Mouse (Mus musculus) liver, embryonic 15.5 days (tissue): Measurements from ENCODE around the gene Bco2. TPM values are rescaled to one million over a fixed set of nuclear protein-coding genes. Genes with fewer than 3 reads are reported as not detected.

Source experiments
- ATAC-seq: fragments of 200-750 bp; cut with Nextera tagmentation; 2 replicates; pipeline ENCODE4 v1.8.0; 2017; ENCODE audit warnings: moderate number of reproducible peaks, mild to moderate bottlenecking, moderate library complexity; ENCODE audit not compliant: insufficient read depth
- H3K27ac ChIP-seq: fragments of 300-500 bp; sonication (generic); replicated peaks from 2 replicates; pipeline ENCODE4 v1.5.1; 2015; ENCODE audit warnings: mild to moderate bottlenecking, inconsistent platforms
- H3K27me3 ChIP-seq: fragments of 300-500 bp; sonication (generic); 2 replicates; pipeline ENCODE4 v1.6.1; 2015; ENCODE audit warnings: mild to moderate bottlenecking, inconsistent platforms
- H3K36me3 ChIP-seq: fragments of 300-500 bp; sonication (generic); replicated peaks from 2 replicates; pipeline ENCODE4 v1.6.1; 2015; ENCODE audit warnings: moderate library complexity, mild to moderate bottlenecking, inconsistent platforms
- H3K4me1 ChIP-seq: fragments of 300-500 bp; sonication (generic); replicated peaks from 2 replicates; pipeline ENCODE4 v1.6.1; 2015; ENCODE audit warnings: inconsistent platforms
- H3K4me2 ChIP-seq: fragments of 300-500 bp; sonication (generic); 2 replicates; pipeline ENCODE4 v1.6.1; 2015; ENCODE audit warnings: moderate library complexity, mild to moderate bottlenecking, inconsistent platforms
- H3K4me3 ChIP-seq: fragments of 300-500 bp; sonication (generic); replicated peaks from 2 replicates; pipeline ENCODE4 v1.5.1; 2015; ENCODE audit warnings: mild to moderate bottlenecking, inconsistent platforms
- H3K9ac ChIP-seq: fragments of 300-500 bp; sonication (generic); 2 replicates; pipeline ENCODE4 v1.6.1; 2015; ENCODE audit warnings: moderate library complexity, mild to moderate bottlenecking, inconsistent platforms
- H3K9me3 ChIP-seq: fragments of 300-500 bp; sonication (generic); replicated peaks from 2 replicates; pipeline ENCODE4 v1.6.1; 2016; ENCODE audit warnings: inconsistent platforms
- WGBS: fragments of 180-500 bp; shearing (Covaris S2); methylation state at CpG from one replicate; pipeline ENCODE4 v1.1.7; 2015; ENCODE audit warnings: mixed read lengths; ENCODE audit not compliant: insufficient replicate concordance; 5-methylcytosine and 5-hydroxymethylcytosine counted together
- polyA plus RNA-seq: library from polyadenylated mRNA; unstranded; fragments of >200 nt; fragmentation: Nextera tagmentation; extraction: Ambion mirVana; gene quantifications from 2 replicates; pipeline ENCODE4 v1.2.1, GENCODE M21; 2015

The Bco2 gene
- polyA plus RNA-seq, 1 experiment from 2014 or later = 0.60 TPM

DNA sequence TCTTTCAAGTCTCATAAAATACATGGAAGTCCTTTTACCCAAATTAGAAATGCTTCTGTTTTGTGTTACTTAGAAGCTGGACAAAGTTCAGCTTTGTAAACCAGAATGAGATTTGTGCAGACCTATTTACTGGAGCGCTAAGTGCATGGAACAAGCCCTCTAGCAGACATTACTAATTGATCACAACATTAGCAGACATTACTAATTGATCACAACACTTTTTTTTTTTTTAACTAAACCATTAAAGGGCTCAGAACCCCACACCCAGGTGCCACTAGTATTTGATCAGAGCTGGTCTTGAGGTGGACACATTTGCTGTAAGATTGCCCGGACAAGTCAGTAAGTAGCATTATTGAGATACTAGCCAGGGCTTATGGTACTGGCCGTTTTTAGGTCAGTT, 21.2 kb downstream of the Bco2 start:
- Histone ChIP-seq H3K4me3 (no peak overlapping the region), H3K9ac (no peak overlapping the region), H3K27me3 (no peaks in the 10 kb centered on the region), H3K4me1 (peaks cover 9% of the 10 kb centered on the region), H3K4me2 (peak overlapping the region; percentile 37), H3K36me3 (no peaks in the 10 kb centered on the region), H3K9me3 (no peaks in the 10 kb centered on the region), H3K27ac (peak overlapping the region; percentile 0; the same call in 1 of the 2 replicates)
- 60% methylated on average over 3 of the region's 3 CpGs for WGBS
- no peak for ATAC-seq

DNA sequence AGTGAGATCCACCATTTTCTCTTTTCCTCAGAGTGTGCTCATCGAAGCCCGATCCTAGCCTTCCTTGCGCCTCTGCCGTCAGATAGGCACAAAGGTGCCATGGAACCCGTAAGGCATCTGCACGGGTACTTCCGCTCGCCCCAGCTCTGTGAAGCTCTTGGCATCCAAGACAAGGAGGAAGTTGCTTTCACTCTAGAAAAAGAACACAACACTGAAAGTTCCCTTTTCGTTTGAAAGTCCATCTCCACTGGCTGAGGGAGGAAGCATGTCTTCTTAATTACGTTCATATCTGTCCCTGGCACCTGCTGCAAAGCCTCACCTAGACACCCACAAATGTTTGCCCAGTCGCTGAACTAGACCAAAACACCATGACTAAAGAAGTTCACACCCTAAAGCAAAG, 21.7 kb downstream of the Bco2 start:
- Histone ChIP-seq H3K4me3 (peak overlapping the region; percentile 16; the same call in 1 of the 2 replicates), H3K9me3 (no peaks in the 10 kb centered on the region), H3K9ac (no peak overlapping the region), H3K4me1 (peaks cover 9% of the 10 kb centered on the region; the same call in 1 of the 2 replicates), H3K27me3 (no peaks in the 10 kb centered on the region), H3K36me3 (no peaks in the 10 kb centered on the region), H3K4me2 (peak overlapping the region; percentile 37), H3K27ac (peak overlapping the region; percentile 0; the same call in 1 of the 2 replicates)
- 20% methylated on average over 11 of the region's 11 CpGs for WGBS
- no peak for ATAC-seq

DNA sequence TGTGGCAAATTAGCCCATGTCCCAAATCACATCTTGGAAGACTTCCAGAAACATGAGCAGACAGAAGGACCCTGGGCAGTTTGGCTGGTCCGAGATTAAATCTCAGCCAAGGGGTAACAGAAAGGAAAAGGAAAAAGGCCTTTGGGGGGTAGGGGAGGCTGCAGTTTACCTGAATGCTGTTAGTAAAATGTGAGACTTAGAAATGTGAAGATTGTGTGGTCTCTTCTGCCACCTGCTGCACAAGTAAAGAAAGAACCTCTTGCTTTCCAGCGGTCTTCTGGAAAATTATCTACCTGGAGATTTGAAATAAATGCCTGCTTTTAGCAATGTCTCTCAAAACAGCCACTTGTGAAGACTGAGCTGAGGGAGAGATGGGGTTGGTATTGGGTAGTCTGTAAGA, 24.1 kb downstream of the Bco2 start:
- Histone ChIP-seq H3K36me3 (no peaks in the 10 kb centered on the region), H3K27me3 (no peaks in the 10 kb centered on the region), H3K4me3 (no peak overlapping the region), H3K27ac (no peak overlapping the region), H3K9me3 (no peaks in the 10 kb centered on the region), H3K9ac (no peak overlapping the region), H3K4me1 (peaks cover 25% of the 10 kb centered on the region), H3K4me2 (no peak overlapping the region)
- 32% methylated on average over 2 of the region's 2 CpGs for WGBS
- no peak for ATAC-seq

DNA sequence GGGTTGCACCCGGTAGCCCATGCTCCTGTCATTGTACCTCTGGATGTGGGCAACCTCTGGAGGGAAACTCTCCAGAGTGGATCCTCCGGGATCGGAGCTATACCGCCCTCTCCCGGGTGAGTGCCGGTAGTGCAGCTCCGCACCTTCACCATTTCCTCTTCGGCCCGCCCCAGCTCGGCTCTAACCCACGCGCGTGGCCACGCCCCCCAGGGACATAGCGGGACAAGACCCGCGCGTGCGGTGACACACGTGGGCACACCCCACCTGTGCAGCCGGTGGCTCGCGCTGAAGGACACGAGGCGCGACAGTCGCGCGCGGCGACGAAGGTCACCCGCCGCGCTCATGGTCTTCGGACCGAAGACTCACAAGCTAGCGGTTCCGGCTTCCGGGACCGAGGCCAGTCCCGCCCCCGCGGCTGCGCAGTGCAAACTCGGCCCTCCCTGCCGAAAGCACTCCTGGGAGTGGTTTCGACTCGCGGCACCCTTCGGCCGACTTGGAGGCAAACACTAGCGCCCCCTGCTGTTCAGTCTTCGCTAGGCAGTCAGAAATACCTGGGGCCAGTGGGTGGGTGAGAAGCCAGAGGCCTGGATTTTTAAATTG, 26.6 kb downstream of the Bco2 start, which contains the start of gene Pts:
Pts (minus strand) TSS at position 432 of the 600 bp plus-strand sequence.
- WGBS = under 1% methylated on average over 54 of the region's 54 CpGs
- H3K4me1 ChIP-seq = peaks cover 20% of the 10 kb centered on the region
- H3K36me3 ChIP-seq = 0 out of 2 replicates have a peak, but pooled peaks cover 10% of the 10 kb centered on the region
- ATAC-seq = peak; percentile 98
- peak within 1 kb of the TSS; percentile 76 for H3K27ac ChIP-seq
- H3K4me3 ChIP-seq = peak within 1 kb of the TSS; percentile 77
- peak within 1 kb of the TSS; percentile 79 for H3K4me2 ChIP-seq
- H3K9me3 ChIP-seq = no peaks in the 10 kb centered on the region
- no peaks in the 10 kb centered on the region for H3K27me3 ChIP-seq
- H3K9ac ChIP-seq = peak within 1 kb of the TSS; percentile 68

DNA sequence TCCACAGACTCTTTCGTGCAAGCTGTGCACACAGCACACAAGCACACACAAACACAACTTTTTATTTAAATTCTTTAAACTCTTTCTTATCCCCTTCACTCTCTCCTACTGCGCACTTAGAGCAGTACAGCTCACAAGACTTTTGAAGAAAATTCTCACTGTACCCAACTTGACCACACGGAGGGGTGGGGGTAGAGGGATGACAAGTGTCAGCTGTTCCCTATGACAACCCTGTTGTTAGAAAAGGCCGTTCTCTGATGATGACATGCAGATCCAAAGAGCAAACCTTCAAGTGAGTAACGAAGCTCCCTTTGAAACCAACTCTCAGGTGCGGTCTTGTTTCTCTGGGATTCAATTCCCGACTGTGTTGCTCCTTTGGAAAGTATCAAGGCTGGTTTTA, 27.1 kb downstream of the Bco2 start:
- Histone ChIP-seq H3K4me1 (peaks cover 16% of the 10 kb centered on the region), H3K4me2 (peak overlapping the region; percentile 79), H3K4me3 (peak overlapping the region; percentile 77), H3K9ac (peak overlapping the region; percentile 68), H3K9me3 (no peaks in the 10 kb centered on the region), H3K27ac (no peak overlapping the region; the same call in 1 of the 2 replicates), H3K27me3 (no peaks in the 10 kb centered on the region), H3K36me3 (0 out of 2 replicates have a peak, but pooled peaks cover 10% of the 10 kb centered on the region)
- no peak for ATAC-seq
- 31% methylated on average over 7 of the region's 7 CpGs for WGBS

DNA sequence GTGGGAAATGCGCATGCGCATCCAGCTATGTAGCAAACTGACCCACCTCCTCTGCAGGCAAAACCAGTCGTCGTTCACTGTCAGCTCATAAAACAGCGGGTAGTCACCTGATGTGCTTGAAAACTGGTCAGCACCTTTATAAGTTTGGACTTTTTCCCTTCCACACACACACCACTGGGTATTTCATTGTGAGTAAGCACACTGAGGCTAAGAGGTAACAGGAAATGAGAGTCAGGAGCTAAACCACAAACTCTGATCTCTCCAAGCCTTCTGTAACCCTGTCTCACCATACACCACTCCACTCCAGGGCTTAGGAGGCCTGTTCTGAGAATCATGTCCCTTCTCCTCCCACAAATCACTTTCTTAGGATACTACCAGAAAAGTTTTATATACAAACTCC, 29.4 kb downstream of the Bco2 start:
- no peak overlapping the region for H3K4me3 ChIP-seq
- no peak overlapping the region for H3K9ac ChIP-seq
- no peaks in the 10 kb centered on the region for H3K27me3 ChIP-seq
- peaks cover 16% of the 10 kb centered on the region for H3K4me1 ChIP-seq
- no peak overlapping the region for H3K4me2 ChIP-seq
- H3K36me3 ChIP-seq = 0 out of 2 replicates have a peak, but pooled peaks cover 15% of the 10 kb centered on the region
- no peak for ATAC-seq
- no peak overlapping the region for H3K27ac ChIP-seq
- H3K9me3 ChIP-seq = no peaks in the 10 kb centered on the region
- 65% methylated on average over 5 of the region's 5 CpGs for WGBS

DNA sequence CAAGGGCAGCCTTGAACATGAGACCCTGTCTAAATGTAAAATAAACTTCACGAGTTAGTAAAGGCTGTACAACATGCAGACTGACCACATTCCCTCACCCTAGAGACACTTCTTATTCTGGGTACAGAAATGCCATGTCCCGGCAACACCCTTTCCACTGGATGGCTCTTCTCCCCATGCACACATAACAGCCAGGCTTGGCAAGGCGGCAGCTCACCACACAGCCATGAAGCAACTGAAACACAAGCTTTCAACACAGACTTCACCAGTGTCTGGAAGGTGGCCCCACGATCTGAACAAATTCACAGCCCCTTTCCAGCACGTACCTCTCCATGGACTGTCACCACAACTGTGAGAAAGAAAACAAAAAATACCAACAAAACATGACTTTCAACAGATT, 30.0 kb downstream of the Bco2 start:
- ATAC-seq = no peak
- Histone ChIP-seq H3K27me3 (no peaks in the 10 kb centered on the region), H3K9ac (no peak overlapping the region), H3K4me3 (no peak overlapping the region), H3K4me2 (no peak overlapping the region), H3K27ac (no peak overlapping the region), H3K36me3 (0 out of 2 replicates have a peak, but pooled peaks cover 15% of the 10 kb centered on the region), H3K4me1 (peaks cover 16% of the 10 kb centered on the region), H3K9me3 (no peaks in the 10 kb centered on the region)
- WGBS = 70% methylated on average over 5 of the region's 5 CpGs

DNA sequence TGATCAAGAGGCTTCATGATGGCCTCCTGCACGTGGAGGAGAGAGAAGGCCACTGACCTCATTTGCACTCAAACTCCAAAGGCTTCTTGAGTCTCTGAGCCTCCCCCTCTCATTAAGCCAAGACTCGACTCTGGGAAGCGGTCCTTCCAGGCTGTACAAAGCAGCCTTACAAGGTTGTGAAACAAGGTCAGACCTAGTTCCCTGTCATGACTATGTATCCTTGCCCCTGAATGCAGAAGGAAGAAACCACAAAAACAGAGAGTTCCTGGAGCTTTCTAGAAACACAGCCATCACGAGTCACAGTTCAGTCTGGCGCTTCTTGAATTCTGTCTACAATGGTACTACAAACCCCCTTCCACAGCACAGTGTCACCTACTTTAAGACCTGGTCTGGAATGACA, 32.4 kb downstream of the Bco2 start:
- Histone ChIP-seq H3K27ac (no peak overlapping the region), H3K9ac (no peak overlapping the region), H3K36me3 (0 out of 2 replicates have a peak, but pooled peaks cover 15% of the 10 kb centered on the region), H3K4me1 (peaks cover 11% of the 10 kb centered on the region), H3K4me2 (no peak overlapping the region), H3K4me3 (no peak overlapping the region), H3K27me3 (no peaks in the 10 kb centered on the region), H3K9me3 (no peaks in the 10 kb centered on the region)
- WGBS = 51% methylated on average over 5 of the region's 5 CpGs
- no peak for ATAC-seq

DNA sequence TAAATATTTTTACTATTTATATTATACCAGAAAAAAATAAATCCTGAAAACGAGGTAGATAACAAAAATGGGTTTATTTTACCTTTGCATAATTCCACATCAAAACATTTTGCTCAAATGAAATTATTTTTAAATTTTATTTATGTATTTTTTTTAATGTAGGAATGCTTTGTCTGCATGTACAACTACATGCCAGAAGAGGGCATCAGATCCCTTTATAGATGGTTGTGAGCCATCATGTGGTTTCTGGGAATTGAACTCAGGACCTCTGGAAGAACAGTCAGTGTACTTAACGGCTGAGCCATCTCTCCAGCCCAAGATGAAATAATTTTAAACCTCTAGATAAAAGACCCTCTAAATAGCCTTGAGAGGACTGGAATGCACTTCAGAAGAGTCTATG, 33.4 kb downstream of the Bco2 start:
- WGBS = 33% methylated on average over 2 of the region's 2 CpGs
- H3K27me3 ChIP-seq = no peaks in the 10 kb centered on the region
- no peak overlapping the region for H3K9ac ChIP-seq
- no peak overlapping the region for H3K4me2 ChIP-seq
- H3K36me3 ChIP-seq = 0 out of 2 replicates have a peak, but pooled peaks cover 15% of the 10 kb centered on the region
- H3K9me3 ChIP-seq = no peaks in the 10 kb centered on the region
- 0 out of 2 replicates have a peak, but pooled peaks cover under 1% of the 10 kb centered on the region for H3K4me1 ChIP-seq
- no peak overlapping the region for H3K27ac ChIP-seq
- ATAC-seq = no peak
- no peak overlapping the region for H3K4me3 ChIP-seq

DNA sequence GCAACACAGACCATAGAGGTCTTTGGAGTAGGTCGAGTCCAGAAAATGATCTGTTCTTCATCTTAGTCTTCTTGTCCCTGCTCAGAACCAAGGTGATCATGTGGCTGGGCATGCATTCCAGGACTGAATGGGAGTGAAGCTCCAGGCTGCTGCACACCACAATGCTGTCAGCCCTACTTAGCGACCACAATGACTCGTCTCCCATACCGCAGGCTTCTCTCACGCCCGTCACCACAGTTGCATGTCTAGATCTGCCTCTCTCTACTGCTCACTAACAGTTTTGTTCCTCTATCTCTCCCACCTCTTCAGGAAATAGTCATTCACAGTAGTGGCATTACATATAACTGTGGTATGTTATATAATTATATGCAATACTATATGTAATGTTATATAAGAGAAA, 34.2 kb downstream of the Bco2 start:
- no peak overlapping the region for H3K4me3 ChIP-seq
- no peak overlapping the region for H3K27ac ChIP-seq
- no peaks in the 10 kb centered on the region for H3K27me3 ChIP-seq
- ATAC-seq = no peak
- H3K4me2 ChIP-seq = no peak overlapping the region
- WGBS = 32% methylated on average over 6 of the region's 6 CpGs
- H3K9ac ChIP-seq = no peak overlapping the region
- no peaks in the 10 kb centered on the region for H3K9me3 ChIP-seq
- H3K4me1 ChIP-seq = no peaks in the 10 kb centered on the region
- H3K36me3 ChIP-seq = 0 out of 2 replicates have a peak, but pooled peaks cover 15% of the 10 kb centered on the region

DNA sequence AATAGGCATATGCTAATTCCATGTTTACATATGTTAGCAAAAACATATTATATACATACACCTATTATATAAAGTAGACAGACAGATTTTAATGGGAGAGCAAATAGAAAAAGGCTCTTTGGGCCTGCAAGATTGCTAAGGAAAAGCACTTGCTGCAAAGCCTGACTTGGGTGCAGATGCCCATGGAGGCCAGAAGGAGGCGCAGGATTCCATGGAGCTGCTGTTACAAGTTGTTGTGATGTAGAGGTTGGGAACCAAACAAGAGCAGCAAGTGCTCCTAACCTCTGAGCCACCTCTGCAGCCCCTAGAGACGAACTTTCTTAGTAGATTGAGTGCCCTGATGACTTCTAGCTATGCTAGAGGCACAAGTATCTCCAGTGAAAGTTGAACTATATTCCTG, 36.2 kb downstream of the Bco2 start:
- Histone ChIP-seq H3K27ac (no peak overlapping the region), H3K27me3 (no peaks in the 10 kb centered on the region), H3K36me3 (0 out of 2 replicates have a peak, but pooled peaks cover 5% of the 10 kb centered on the region), H3K9me3 (no peaks in the 10 kb centered on the region), H3K9ac (no peak overlapping the region), H3K4me2 (no peak overlapping the region), H3K4me1 (no peaks in the 10 kb centered on the region), H3K4me3 (no peak overlapping the region)
- no peak for ATAC-seq
- 14% methylated on average over 2 of the region's 2 CpGs for WGBS
